Mouse (Mus musculus): ENCODE measurements around the gene Numbl. TPM values are rescaled to one million over a fixed set of nuclear protein-coding genes. Genes with fewer than 3 reads are reported as not detected.
A peak's percentile ranks its signal among the peaks of the same experiment; 100 is the strongest.
"Not testable (repeated sequence)": the region's sequence is repeated elsewhere in the genome, so short reads cannot be mapped to it uniquely, and the experiment has no call there.

Numbl gene
- polyA plus RNA-seq, 1 experiment from 2014 or later: 33.7 TPM

DNA sequence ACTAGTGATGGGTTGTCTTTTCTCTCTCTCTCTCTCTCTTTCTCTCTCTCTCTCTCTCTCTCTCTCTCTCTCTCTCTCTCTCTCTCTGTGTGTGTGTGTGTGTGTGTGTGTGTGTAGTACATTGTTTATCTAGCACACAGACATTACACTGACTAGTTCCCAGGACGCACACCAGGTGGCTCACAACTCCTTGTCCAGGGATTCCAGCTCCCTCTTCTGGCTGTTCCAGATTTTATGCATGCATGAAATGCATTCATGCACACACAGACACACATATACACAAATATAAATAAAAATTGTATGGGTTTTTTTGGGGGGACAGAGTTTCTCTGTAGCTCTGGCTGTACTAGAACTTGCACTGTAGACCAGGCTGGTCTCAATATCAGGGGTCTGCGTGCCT lies 20.7 kb upstream of the Numbl start:
- H3K36me3 ChIP-seq (ENCODE audit: control insufficient read depth, insufficient read depth, low read length): peaks cover 31% of the 10 kb centered on the region
- no peak overlapping the region for H3K27ac ChIP-seq (replicated peaks; ENCODE audit: low read depth, low read length)
- DNase-seq (no peak), ATAC-seq (ENCODE audit: low FRiP score, low TSS enrichment) (no peak)
- WGBS: 89% methylated on average over 2 of the region's 2 CpGs
- no peaks in the 10 kb centered on the region for H3K9me3 ChIP-seq (ENCODE audit: control insufficient read depth, low read length)
- H3K4me2 ChIP-seq (ENCODE audit: low read length): no peak overlapping the region
- H3K4me1 ChIP-seq (ENCODE audit: control insufficient read depth, insufficient read depth, low read length): peaks cover 8% of the 10 kb centered on the region
- H3K27me3 ChIP-seq (ENCODE audit: control insufficient read depth, insufficient read depth, low read length): no peaks in the 10 kb centered on the region
- H3K9ac ChIP-seq (replicated peaks; ENCODE audit: low read length): no peak overlapping the region
- H3K4me3 ChIP-seq (replicated peaks; ENCODE audit: low read depth, low read length): no peak overlapping the region

DNA sequence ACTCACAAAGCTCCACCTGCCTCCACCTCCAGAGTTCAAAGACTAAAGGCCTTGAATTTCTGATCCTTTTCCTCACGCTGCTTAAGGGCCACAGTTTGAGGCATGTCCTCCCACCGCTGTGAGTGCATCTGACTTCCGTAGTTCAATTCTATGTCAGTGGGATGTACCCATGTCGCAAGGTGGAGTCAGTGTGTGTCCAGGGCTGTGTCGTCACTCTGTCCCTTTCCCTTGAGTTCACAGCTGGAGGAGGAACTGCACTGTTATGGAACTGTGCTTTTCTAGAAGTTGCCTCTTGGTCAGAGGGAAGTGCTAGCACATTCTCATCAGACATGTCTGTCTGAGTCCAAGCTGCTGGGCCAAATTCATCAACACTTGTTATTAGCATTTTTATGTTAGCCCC lies 19.7 kb upstream of the Numbl start:
- H3K9ac ChIP-seq (replicated peaks; ENCODE audit: low read length): no peak overlapping the region
- 92% methylated on average over 5 of the region's 5 CpGs for WGBS
- peaks cover 4% of the 10 kb centered on the region for H3K4me1 ChIP-seq (ENCODE audit: control insufficient read depth, insufficient read depth, low read length)
- H3K36me3 ChIP-seq (ENCODE audit: control insufficient read depth, insufficient read depth, low read length): peaks cover 41% of the 10 kb centered on the region
- no peak overlapping the region for H3K4me2 ChIP-seq (ENCODE audit: low read length)
- ATAC-seq (ENCODE audit: low FRiP score, low TSS enrichment) (no peak), DNase-seq (no peak)
- no peak overlapping the region for H3K4me3 ChIP-seq (replicated peaks; ENCODE audit: low read depth, low read length)
- H3K9me3 ChIP-seq (ENCODE audit: control insufficient read depth, low read length): no peaks in the 10 kb centered on the region
- H3K27me3 ChIP-seq (ENCODE audit: control insufficient read depth, insufficient read depth, low read length): no peaks in the 10 kb centered on the region
- H3K27ac ChIP-seq (replicated peaks; ENCODE audit: low read depth, low read length): no peak overlapping the region

DNA sequence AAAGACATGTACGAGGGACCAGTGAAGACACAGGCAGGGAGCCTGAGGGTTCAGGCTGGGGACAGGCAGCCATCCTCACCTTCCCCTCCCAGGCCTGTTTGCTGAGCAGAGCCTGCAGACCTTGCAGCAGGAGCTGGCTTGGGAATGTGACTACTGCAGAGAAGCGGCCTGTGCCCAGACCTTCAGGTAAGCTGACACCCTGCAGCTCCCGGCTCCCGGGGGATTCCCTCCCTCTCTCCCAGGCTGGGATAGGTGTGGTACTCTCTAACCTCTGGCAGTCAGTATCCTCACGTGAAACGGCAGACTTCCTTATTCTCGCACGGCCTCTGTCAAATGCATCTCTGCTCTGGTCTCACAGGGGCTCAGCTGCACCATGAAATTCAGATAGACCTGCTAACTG lies 15.0 kb upstream of the Numbl start:
- peaks cover 63% of the 10 kb centered on the region for H3K36me3 ChIP-seq (ENCODE audit: control insufficient read depth, insufficient read depth, low read length)
- no peaks in the 10 kb centered on the region for H3K9me3 ChIP-seq (ENCODE audit: control insufficient read depth, low read length)

DNA sequence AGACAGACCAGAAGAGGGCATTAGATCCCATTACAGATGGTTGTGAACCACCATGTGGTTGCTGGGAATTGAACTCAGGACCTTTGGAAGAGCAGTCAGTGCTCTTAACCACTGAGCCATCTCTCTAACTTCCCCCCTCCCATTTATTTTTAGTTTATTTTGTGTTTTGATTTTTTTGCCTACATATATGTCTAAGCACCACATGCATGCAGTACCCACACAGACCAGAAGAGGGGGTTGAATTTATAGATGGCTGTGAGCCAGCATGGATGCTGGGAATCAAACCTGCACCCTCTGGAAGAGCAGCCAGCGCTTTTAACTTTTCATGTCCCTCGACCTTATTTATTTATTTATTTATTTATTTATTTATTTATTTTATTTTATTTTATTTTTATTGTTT lies 14.1 kb upstream of the Numbl start:
- peak; percentile 28 for DNase-seq
- peaks cover 63% of the 10 kb centered on the region for H3K36me3 ChIP-seq (ENCODE audit: control insufficient read depth, insufficient read depth, low read length)
- H3K4me1 ChIP-seq (ENCODE audit: control insufficient read depth, insufficient read depth, low read length); H3K27ac ChIP-seq (replicated peaks; ENCODE audit: low read depth, low read length); H3K4me2 ChIP-seq (ENCODE audit: low read length); H3K9ac ChIP-seq (replicated peaks; ENCODE audit: low read length); H3K27me3 ChIP-seq (ENCODE audit: control insufficient read depth, insufficient read depth, low read length); ATAC-seq (ENCODE audit: low FRiP score, low TSS enrichment); H3K9me3 ChIP-seq (ENCODE audit: control insufficient read depth, low read length); H3K4me3 ChIP-seq (replicated peaks; ENCODE audit: low read depth, low read length): not testable (repeated sequence)
- WGBS: 80% methylated on average over 2 of the region's 2 CpGs

More for the DNA sequence above, 15.0 kb upstream of the Numbl start:
- H3K27ac ChIP-seq (replicated peaks; ENCODE audit: low read depth, low read length): no peak overlapping the region
- DNase-seq (no peak), ATAC-seq (ENCODE audit: low FRiP score, low TSS enrichment) (no peak)
- no peak overlapping the region for H3K9ac ChIP-seq (replicated peaks; ENCODE audit: low read length)
- H3K4me3 ChIP-seq (replicated peaks; ENCODE audit: low read depth, low read length): no peak overlapping the region
- 78% methylated on average over 8 of the region's 8 CpGs for WGBS
- no peaks in the 10 kb centered on the region for H3K4me1 ChIP-seq (ENCODE audit: control insufficient read depth, insufficient read depth, low read length)
- H3K27me3 ChIP-seq (ENCODE audit: control insufficient read depth, insufficient read depth, low read length): no peaks in the 10 kb centered on the region
- H3K4me2 ChIP-seq (ENCODE audit: low read length): no peak overlapping the region

DNA sequence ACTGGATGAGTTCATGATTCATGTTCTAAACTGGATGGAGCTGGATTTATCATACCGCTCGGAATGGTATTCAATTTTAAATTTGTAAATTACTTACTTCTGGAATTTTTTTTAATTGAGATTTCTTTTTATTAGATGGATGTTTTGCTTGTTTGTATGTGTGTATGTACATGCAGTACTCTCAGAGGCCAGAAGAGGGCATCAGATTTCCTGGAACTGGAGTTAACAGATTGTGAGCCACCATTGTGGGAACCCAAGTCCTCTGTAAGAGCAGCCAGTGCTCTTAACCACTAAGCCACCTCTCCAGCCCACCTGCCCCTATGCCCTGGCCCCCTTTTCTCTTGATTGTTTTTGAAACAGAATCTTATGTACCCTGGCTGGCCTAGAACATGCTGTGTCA lies 9.1 kb upstream of the Numbl start:
- 81% methylated on average over 2 of the region's 2 CpGs for WGBS
- DNase-seq (peak; percentile 54), ATAC-seq (ENCODE audit: low FRiP score, low TSS enrichment) (no peak)
- Histone ChIP-seq H3K9me3 (ENCODE audit: control insufficient read depth, low read length) (no peaks in the 10 kb centered on the region), H3K27me3 (ENCODE audit: control insufficient read depth, insufficient read depth, low read length) (no peaks in the 10 kb centered on the region), H3K9ac (replicated peaks; ENCODE audit: low read length) (no peak overlapping the region), H3K4me3 (replicated peaks; ENCODE audit: low read depth, low read length) (no peak overlapping the region), H3K27ac (replicated peaks; ENCODE audit: low read depth, low read length) (no peak overlapping the region), H3K4me1 (ENCODE audit: control insufficient read depth, insufficient read depth, low read length) (no peaks in the 10 kb centered on the region), H3K36me3 (ENCODE audit: control insufficient read depth, insufficient read depth, low read length) (peaks cover 36% of the 10 kb centered on the region), H3K4me2 (ENCODE audit: low read length) (no peak overlapping the region)

DNA sequence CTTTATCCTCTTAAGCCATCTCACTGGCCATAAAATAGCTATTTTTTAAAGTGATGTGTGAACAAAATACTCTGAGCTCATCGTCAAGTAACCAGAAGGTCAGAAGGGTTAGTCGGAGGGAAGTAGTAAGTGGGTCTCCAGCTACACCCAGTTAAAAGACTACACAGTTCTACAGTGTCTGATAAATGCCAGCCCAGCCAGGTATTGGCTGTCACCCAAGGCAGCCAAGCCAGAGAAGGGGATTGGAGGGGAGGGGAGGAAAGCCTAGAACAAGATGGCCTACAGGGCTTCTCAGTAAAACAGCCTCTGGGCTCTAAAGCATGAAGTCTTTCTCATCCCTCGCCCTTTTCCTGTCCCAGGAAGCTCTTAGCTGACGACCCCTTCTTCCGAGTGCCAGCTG lies 8.3 kb upstream of the Numbl start:
- Histone ChIP-seq H3K9me3 (ENCODE audit: control insufficient read depth, low read length) (no peaks in the 10 kb centered on the region), H3K36me3 (ENCODE audit: control insufficient read depth, insufficient read depth, low read length) (peaks cover 41% of the 10 kb centered on the region), H3K9ac (replicated peaks; ENCODE audit: low read length) (no peak overlapping the region), H3K4me1 (ENCODE audit: control insufficient read depth, insufficient read depth, low read length) (no peaks in the 10 kb centered on the region), H3K27ac (replicated peaks; ENCODE audit: low read depth, low read length) (no peak overlapping the region), H3K27me3 (ENCODE audit: control insufficient read depth, insufficient read depth, low read length) (no peaks in the 10 kb centered on the region), H3K4me3 (replicated peaks; ENCODE audit: low read depth, low read length) (no peak overlapping the region), H3K4me2 (ENCODE audit: low read length) (no peak overlapping the region)
- WGBS: 88% methylated on average over 5 of the region's 5 CpGs
- DNase-seq (no peak), ATAC-seq (ENCODE audit: low FRiP score, low TSS enrichment) (no peak)

DNA sequence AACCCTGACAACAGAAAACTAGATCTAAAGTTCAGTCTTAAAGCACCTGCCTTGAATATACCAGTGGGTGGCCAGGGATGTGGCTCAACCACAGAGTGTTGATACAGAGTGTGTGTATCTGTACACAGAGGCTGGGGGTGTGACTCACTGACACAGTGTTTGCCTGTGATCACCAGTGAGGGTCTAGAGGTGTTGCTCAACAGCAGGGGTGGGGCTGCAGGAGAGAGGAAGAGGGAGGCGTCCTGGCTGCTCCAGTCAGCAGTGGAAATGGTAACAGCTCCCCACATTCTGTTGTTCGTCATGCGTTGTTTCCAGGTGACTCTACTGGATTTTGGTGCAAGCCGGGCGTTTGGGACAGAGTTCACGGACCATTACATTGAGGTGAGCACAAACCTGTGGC lies 6.3 kb upstream of the Numbl start:
- Histone ChIP-seq H3K4me2 (ENCODE audit: low read length) (no peak overlapping the region), H3K4me1 (ENCODE audit: control insufficient read depth, insufficient read depth, low read length) (no peaks in the 10 kb centered on the region), H3K4me3 (replicated peaks; ENCODE audit: low read depth, low read length) (no peak overlapping the region), H3K36me3 (ENCODE audit: control insufficient read depth, insufficient read depth, low read length) (peaks cover 24% of the 10 kb centered on the region), H3K9me3 (ENCODE audit: control insufficient read depth, low read length) (no peaks in the 10 kb centered on the region), H3K27me3 (ENCODE audit: control insufficient read depth, insufficient read depth, low read length) (no peaks in the 10 kb centered on the region), H3K27ac (replicated peaks; ENCODE audit: low read depth, low read length) (no peak overlapping the region), H3K9ac (replicated peaks; ENCODE audit: low read length) (no peak overlapping the region)
- WGBS: 89% methylated on average over 6 of the region's 6 CpGs
- DNase-seq: no peak
- no peak for ATAC-seq (ENCODE audit: low FRiP score, low TSS enrichment)

DNA sequence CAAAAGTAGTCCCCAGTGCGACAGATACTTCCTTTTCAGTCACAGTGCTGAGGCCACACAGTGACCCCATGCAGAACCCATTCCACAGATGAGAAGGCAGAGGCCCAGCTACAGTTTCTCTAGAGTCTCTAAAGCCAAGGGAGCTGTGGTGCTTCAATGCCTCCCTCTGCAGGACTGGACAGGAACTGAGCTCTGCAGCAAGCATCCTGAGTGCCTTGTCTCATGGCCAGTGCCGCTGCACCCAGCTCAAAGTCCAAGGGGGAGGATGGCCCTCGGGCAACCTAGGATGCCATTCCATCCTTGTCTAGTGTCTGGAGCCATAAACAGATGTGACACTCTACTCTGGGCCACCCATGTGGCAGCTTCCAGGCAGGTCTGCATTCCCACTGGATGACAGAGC lies 2.5 kb upstream of the Numbl start:
- H3K9ac ChIP-seq (replicated peaks; ENCODE audit: low read length): no peak overlapping the region
- no peak overlapping the region for H3K4me3 ChIP-seq (replicated peaks; ENCODE audit: low read depth, low read length)
- no peak for DNase-seq
- no peaks in the 10 kb centered on the region for H3K9me3 ChIP-seq (ENCODE audit: control insufficient read depth, low read length)
- H3K27me3 ChIP-seq (ENCODE audit: control insufficient read depth, insufficient read depth, low read length): no peaks in the 10 kb centered on the region
- H3K36me3 ChIP-seq (ENCODE audit: control insufficient read depth, insufficient read depth, low read length): peaks cover 17% of the 10 kb centered on the region
- H3K4me1 ChIP-seq (ENCODE audit: control insufficient read depth, insufficient read depth, low read length): peaks cover 18% of the 10 kb centered on the region
- H3K27ac ChIP-seq (replicated peaks; ENCODE audit: low read depth, low read length): no peak overlapping the region
- WGBS: 74% methylated on average over 3 of the region's 3 CpGs
- H3K4me2 ChIP-seq (ENCODE audit: low read length): no peak overlapping the region
- ATAC-seq (ENCODE audit: low FRiP score, low TSS enrichment): no peak

DNA sequence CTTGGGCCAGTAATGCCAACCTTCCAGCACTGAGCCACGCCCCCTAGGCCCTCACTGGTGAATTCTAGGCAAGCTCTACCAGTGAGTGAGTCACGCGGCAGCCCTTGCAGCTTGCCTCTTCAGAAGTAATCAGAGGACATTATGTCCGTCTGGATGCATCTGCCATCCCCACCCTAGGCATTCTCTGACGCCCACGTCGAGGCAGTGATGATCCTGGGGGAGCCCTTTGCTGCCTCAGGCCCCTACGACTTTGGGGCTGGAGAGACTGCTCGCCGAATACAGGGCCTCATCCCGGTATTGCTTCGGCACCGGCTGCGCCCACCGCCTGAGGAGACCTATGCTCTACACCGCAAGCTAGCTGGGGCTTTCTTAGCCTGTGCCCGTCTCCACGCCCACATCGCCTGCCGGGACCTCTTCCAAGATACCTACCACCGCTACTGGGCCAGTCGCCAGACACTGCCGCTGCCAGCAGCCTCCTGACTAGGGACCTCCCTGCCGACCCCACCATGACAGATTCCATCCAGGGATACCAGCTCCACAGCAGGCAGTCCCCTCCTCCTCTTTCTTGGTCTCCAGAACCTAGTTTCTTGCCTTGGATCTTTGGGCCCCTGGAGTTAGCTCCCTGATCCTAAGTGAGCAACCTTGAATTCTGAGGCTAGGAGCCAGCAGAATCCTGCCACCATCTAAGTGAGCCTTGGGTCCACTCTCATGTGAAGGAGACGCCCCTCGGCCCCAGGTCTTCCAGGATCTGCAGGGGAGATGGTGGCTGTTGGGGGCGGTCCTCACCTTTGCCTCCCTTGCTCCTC lies 984 bp upstream of the Numbl start:
- H3K27ac ChIP-seq (replicated peaks; ENCODE audit: low read depth, low read length): peak overlapping the region; percentile 94
- H3K9me3 ChIP-seq (ENCODE audit: control insufficient read depth, low read length): no peaks in the 10 kb centered on the region
- WGBS: 8% methylated on average over 27 of the region's 27 CpGs
- no peak overlapping the region; the same call in 1 of the 2 replicates for H3K9ac ChIP-seq (replicated peaks; ENCODE audit: low read length)
- no peaks in the 10 kb centered on the region for H3K27me3 ChIP-seq (ENCODE audit: control insufficient read depth, insufficient read depth, low read length)
- H3K4me1 ChIP-seq (ENCODE audit: control insufficient read depth, insufficient read depth, low read length): peaks cover 31% of the 10 kb centered on the region
- peak overlapping the region; percentile 83 for H3K4me2 ChIP-seq (ENCODE audit: low read length)
- DNase-seq (peak; percentile 70), ATAC-seq (ENCODE audit: low FRiP score, low TSS enrichment) (0 out of 2 replicates have a peak, but pooled peaks have one; percentile 7)
- peaks cover 14% of the 10 kb centered on the region for H3K36me3 ChIP-seq (ENCODE audit: control insufficient read depth, insufficient read depth, low read length)
- H3K4me3 ChIP-seq (replicated peaks; ENCODE audit: low read depth, low read length): peak overlapping the region; percentile 8; the same call in 1 of the 2 replicates
